Mouse (Mus musculus): ENCODE results near the gene Cpt1a. TPM values are rescaled to one million over a fixed set of nuclear protein-coding genes. Genes with fewer than 3 reads are reported as not detected.

Cpt1a gene
- polyA plus RNA-seq, 1 experiment from 2014 or later, result 12.9 TPM

- Histone ChIP-seq H3K9ac (replicated peaks) (no peak overlapping the region), H3K27me3 (no peaks in the 10 kb centered on the region), H3K4me2 (replicated peaks) (no peak overlapping the region), H3K36me3 (no peaks in the 10 kb centered on the region), H3K4me3 (replicated peaks) (no peak overlapping the region), H3K9me3 (no peaks in the 10 kb centered on the region), H3K27ac (no peak overlapping the region), H3K4me1 (replicated peaks) (no peaks in the 10 kb centered on the region)
- WGBS, result 64% methylated on average over 5 of the region's 5 CpGs
- no peak for ATAC-seq
Measured at GRCm38 (mm10) chr19:3355096-3355495, 33.0 kb downstream of the Cpt1a start.

- H3K4me3 ChIP-seq (replicated peaks), result no peak overlapping the region
- H3K36me3 ChIP-seq, result no peaks in the 10 kb centered on the region
- H3K4me2 ChIP-seq (replicated peaks), result no peak overlapping the region
- no peaks in the 10 kb centered on the region for H3K4me1 ChIP-seq (replicated peaks)
- no peak overlapping the region for H3K9ac ChIP-seq (replicated peaks)
- no peak overlapping the region for H3K27ac ChIP-seq
- H3K9me3 ChIP-seq, result no peaks in the 10 kb centered on the region
- H3K27me3 ChIP-seq, result no peaks in the 10 kb centered on the region
- no peak for ATAC-seq
- 75% methylated on average over 5 of the region's 5 CpGs for whole genome bisulfite sequencing
Measured at GRCm38 (mm10) chr19:3356516-3356915, 34.4 kb downstream of the Cpt1a start.

GRCm38 (mm10) chr19:3357620-3358019 is 35.5 kb downstream of the Cpt1a start:
- H3K4me1 ChIP-seq (replicated peaks), result no peaks in the 10 kb centered on the region
- WGBS, result 84% methylated on average over 4 of the region's 4 CpGs
- H3K27ac ChIP-seq, result no peak overlapping the region
- no peak for ATAC-seq
- no peaks in the 10 kb centered on the region for H3K9me3 ChIP-seq
- H3K27me3 ChIP-seq, result no peaks in the 10 kb centered on the region
- no peak overlapping the region for H3K4me3 ChIP-seq (replicated peaks)
- H3K36me3 ChIP-seq, result no peaks in the 10 kb centered on the region
- no peak overlapping the region for H3K9ac ChIP-seq (replicated peaks)
- no peak overlapping the region for H3K4me2 ChIP-seq (replicated peaks)

DNA sequence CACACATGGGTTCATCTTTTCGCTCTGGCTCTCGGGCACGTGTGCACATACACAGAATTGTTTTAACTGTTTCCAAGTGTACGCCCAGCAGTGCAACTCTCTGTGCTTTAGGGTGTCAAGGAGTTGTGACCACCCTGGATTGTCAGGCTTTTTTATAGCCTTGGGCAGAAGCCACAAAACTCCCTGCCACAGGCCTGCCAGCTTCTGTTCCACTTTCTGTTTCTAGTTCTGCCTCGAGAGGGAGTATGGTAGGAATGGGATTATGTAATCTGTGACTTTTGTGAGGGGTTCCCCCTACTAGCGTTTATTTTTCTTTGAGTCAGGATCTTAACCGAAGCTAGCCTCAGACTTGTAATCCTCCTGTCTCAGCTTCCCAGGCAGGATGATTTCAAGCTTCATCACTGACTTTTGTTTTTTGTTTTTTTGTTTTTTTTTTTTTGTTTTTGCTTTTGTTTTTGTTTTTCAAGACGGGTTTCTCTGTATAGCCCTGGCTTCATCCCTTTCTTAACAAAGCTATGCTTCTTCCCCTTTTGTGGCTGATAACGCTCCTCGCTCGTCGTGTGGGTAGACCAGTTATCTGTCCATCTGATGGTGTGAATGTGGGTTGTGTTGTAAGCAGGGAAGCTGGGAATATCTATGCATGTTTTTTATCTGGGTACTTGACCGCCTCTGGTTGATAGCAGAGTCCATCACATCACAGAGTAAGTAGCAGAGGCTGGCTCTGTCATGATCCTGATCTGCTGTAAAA is 37.9 kb downstream of the Cpt1a start:
- H3K27me3 ChIP-seq, result no peaks in the 10 kb centered on the region
- no peak overlapping the region for H3K9ac ChIP-seq (replicated peaks)
- H3K4me2 ChIP-seq (replicated peaks), result no peak overlapping the region
- H3K9me3 ChIP-seq, result no peaks in the 10 kb centered on the region
- no peak overlapping the region for H3K27ac ChIP-seq
- ATAC-seq, result no peak
- H3K4me3 ChIP-seq (replicated peaks), result no peak overlapping the region
- peaks cover 5% of the 10 kb centered on the region; the same call in 1 of the 2 replicates for H3K36me3 ChIP-seq
- no peaks in the 10 kb centered on the region for H3K4me1 ChIP-seq (replicated peaks)
- 90% methylated on average over 13 of the region's 13 CpGs for WGBS

DNA sequence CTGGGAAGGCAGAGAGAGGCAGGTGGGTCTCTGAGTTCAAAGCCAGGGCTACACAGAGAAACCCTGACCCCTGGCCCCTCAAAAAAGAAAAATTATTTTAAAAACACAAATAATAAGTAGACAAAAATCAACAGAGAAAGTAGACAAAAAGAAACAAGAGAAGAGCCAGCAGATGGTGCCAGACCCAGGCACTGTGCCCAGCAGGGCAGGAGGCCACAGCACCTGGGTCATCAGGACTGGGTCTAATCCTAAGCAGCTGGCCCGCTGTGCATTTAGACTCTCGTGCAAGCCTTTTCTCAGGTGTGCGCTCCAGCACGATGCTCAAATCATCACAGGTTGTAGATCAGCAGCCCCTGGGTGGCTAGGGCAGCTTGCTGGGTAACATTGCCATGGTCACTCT is 41.4 kb downstream of the Cpt1a start:
- no peak overlapping the region for H3K4me2 ChIP-seq (replicated peaks)
- H3K36me3 ChIP-seq, result peaks cover 10% of the 10 kb centered on the region
- no peaks in the 10 kb centered on the region for H3K4me1 ChIP-seq (replicated peaks)
- no peak for ATAC-seq
- H3K4me3 ChIP-seq (replicated peaks), result no peak overlapping the region
- H3K9me3 ChIP-seq, result no peaks in the 10 kb centered on the region
- H3K9ac ChIP-seq (replicated peaks), result no peak overlapping the region
- 93% methylated on average over 4 of the region's 4 CpGs for WGBS
- no peak overlapping the region for H3K27ac ChIP-seq
- no peaks in the 10 kb centered on the region for H3K27me3 ChIP-seq

- H3K36me3 ChIP-seq, result peaks cover 13% of the 10 kb centered on the region
- H3K27me3 ChIP-seq, result no peaks in the 10 kb centered on the region
- no peak overlapping the region for H3K4me3 ChIP-seq (replicated peaks)
- H3K9me3 ChIP-seq, result no peaks in the 10 kb centered on the region
- H3K27ac ChIP-seq, result no peak overlapping the region
- 92% methylated on average over 3 of the region's 3 CpGs for WGBS
- no peaks in the 10 kb centered on the region for H3K4me1 ChIP-seq (replicated peaks)
- no peak for ATAC-seq
- no peak overlapping the region for H3K4me2 ChIP-seq (replicated peaks)
- no peak overlapping the region for H3K9ac ChIP-seq (replicated peaks)
Measured at GRCm38 (mm10) chr19:3365089-3365488, 43.0 kb downstream of the Cpt1a start.

- Histone ChIP-seq H3K36me3 (peaks cover 13% of the 10 kb centered on the region), H3K4me1 (replicated peaks) (no peaks in the 10 kb centered on the region), H3K27ac (no peak overlapping the region), H3K9me3 (no peaks in the 10 kb centered on the region), H3K4me2 (replicated peaks) (no peak overlapping the region), H3K9ac (replicated peaks) (no peak overlapping the region), H3K27me3 (no peaks in the 10 kb centered on the region), H3K4me3 (replicated peaks) (no peak overlapping the region)
- ATAC-seq, result no peak
- WGBS, result 86% methylated on average over 3 of the region's 3 CpGs
Measured at GRCm38 (mm10) chr19:3368276-3368675, 46.1 kb downstream of the Cpt1a start.

DNA sequence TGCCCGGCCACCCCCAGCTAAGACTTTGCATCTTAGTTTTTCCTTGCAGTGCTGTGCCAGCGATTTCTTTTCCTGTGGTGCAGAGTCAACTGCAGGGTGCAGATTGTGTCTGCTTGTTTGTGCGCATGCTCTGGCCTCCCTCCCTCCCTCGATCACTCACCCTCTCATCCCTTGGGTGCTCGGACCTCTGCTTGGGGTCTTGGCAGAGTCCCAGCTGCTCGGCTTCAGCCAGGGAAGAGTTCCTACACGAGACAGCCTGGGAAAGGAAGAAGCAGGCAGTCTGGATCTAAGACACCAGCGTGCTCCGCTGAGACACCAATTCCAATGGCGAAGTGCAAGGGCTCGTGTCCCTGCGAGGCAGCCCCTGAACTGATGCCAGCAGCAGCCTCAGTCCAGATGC is 51.2 kb downstream of the Cpt1a start:
- WGBS, result 71% methylated on average over 12 of the region's 12 CpGs
- no peak overlapping the region for H3K27ac ChIP-seq
- no peak overlapping the region for H3K4me3 ChIP-seq (replicated peaks)
- no peaks in the 10 kb centered on the region for H3K9me3 ChIP-seq
- peaks cover 3% of the 10 kb centered on the region; the same call in 1 of the 2 replicates for H3K36me3 ChIP-seq
- ATAC-seq, result no peak
- no peak overlapping the region for H3K9ac ChIP-seq (replicated peaks)
- H3K4me1 ChIP-seq (replicated peaks), result no peaks in the 10 kb centered on the region
- no peak overlapping the region for H3K4me2 ChIP-seq (replicated peaks)
- no peaks in the 10 kb centered on the region for H3K27me3 ChIP-seq

- H3K27me3 ChIP-seq, result no peaks in the 10 kb centered on the region
- H3K4me1 ChIP-seq (replicated peaks), result no peaks in the 10 kb centered on the region
- H3K27ac ChIP-seq, result no peak overlapping the region
- H3K4me3 ChIP-seq (replicated peaks), result no peak overlapping the region
- no peak overlapping the region for H3K4me2 ChIP-seq (replicated peaks)
- ATAC-seq, result no peak
- no peaks in the 10 kb centered on the region for H3K9me3 ChIP-seq
- no peak overlapping the region for H3K9ac ChIP-seq (replicated peaks)
- WGBS, result 59% methylated on average over 2 of the region's 2 CpGs
- H3K36me3 ChIP-seq, result peaks cover 4% of the 10 kb centered on the region; the same call in 1 of the 2 replicates
Measured at GRCm38 (mm10) chr19:3374028-3374427, 51.9 kb downstream of the Cpt1a start.

DNA sequence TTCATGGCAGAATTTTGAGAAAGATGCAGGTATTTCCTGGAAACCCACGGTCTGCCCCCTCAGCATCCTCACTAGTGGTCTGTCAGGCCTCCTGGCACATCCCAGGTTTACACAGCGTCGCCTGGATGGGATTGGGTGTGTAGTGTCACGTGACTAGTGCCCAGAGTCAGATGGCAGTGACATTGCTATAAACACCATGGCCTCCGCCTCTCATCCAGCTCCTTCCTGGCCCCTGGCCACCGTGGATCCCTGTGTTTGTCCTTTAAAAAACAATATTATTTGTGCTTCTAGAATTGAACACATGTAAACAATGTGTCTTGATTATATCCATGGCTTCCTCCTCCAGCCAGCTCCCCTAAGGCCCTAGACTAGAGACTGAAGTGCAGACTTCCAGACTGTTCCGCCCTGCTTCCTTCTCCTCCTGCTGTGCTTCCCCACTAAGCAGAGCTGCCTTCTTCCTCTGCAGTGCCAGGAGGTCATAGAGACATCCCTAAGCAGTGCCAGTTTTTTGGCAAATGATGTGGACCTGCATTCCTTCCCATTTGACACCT is 53.9 kb downstream of the Cpt1a start:
- Histone ChIP-seq H3K9ac (replicated peaks) (no peak overlapping the region), H3K4me2 (replicated peaks) (no peak overlapping the region), H3K27ac (no peak overlapping the region), H3K9me3 (no peaks in the 10 kb centered on the region), H3K4me3 (replicated peaks) (no peak overlapping the region), H3K36me3 (peaks cover 4% of the 10 kb centered on the region; the same call in 1 of the 2 replicates), H3K27me3 (no peaks in the 10 kb centered on the region), H3K4me1 (replicated peaks) (no peaks in the 10 kb centered on the region)
- ATAC-seq, result no peak
- WGBS, result 64% methylated on average over 7 of the region's 7 CpGs

- Histone ChIP-seq H3K9ac (replicated peaks) (no peak overlapping the region), H3K27ac (no peak overlapping the region), H3K36me3 (peaks cover 4% of the 10 kb centered on the region; the same call in 1 of the 2 replicates), H3K4me2 (replicated peaks) (no peak overlapping the region), H3K4me3 (replicated peaks) (no peak overlapping the region), H3K9me3 (no peaks in the 10 kb centered on the region), H3K4me1 (replicated peaks) (no peaks in the 10 kb centered on the region), H3K27me3 (no peaks in the 10 kb centered on the region)
- ATAC-seq, result no peak
- WGBS, result 30% methylated on average over 4 of the region's 4 CpGs
Measured at GRCm38 (mm10) chr19:3376966-3377715, 55.0 kb downstream of the Cpt1a start.

GRCm38 (mm10) chr19:3378614-3379013 is 56.5 kb downstream of the Cpt1a start:
- 98% methylated on average over 3 of the region's 3 CpGs for WGBS
- Histone ChIP-seq H3K4me2 (replicated peaks) (no peak overlapping the region), H3K4me1 (replicated peaks) (no peaks in the 10 kb centered on the region), H3K4me3 (replicated peaks) (no peak overlapping the region), H3K36me3 (peaks cover 4% of the 10 kb centered on the region; the same call in 1 of the 2 replicates), H3K27me3 (no peaks in the 10 kb centered on the region), H3K27ac (no peak overlapping the region), H3K9me3 (no peaks in the 10 kb centered on the region), H3K9ac (replicated peaks) (no peak overlapping the region)
- no peak for ATAC-seq
